Mouse (Mus musculus) liver, embryonic 14.5 days (tissue): Measurements from ENCODE around the gene Llgl2. TPM values are rescaled to one million over a fixed set of nuclear protein-coding genes. Genes with fewer than 3 reads are reported as not detected.

Experiments
- ATAC-seq: fragments of 200-750 bp; cut with Nextera tagmentation; 2 replicates; pipeline ENCODE4 v1.8.0; 2017; ENCODE audit warnings: moderate number of reproducible peaks, mild to moderate bottlenecking, moderate library complexity; ENCODE audit not compliant: insufficient read depth
- DNase-seq, 3 experiments: peaks; one replicate each; pipeline ENCODE4 v3.0.0-alpha.2; 2012 to 2013; ENCODE audit warnings: low read depth in 3 of 3, low spot score in 3 of 3
- H3K27ac ChIP-seq: fragments of 300-500 bp; sonication (generic); 2 replicates; pipeline ENCODE4 v1.5.1; 2014; ENCODE audit warnings: moderate library complexity, mild to moderate bottlenecking, control low read depth, inconsistent platforms
- H3K27me3 ChIP-seq: fragments of 300-500 bp; sonication (generic); 2 replicates; pipeline ENCODE4 v1.6.1; 2014; ENCODE audit warnings: mild to moderate bottlenecking, low read length, moderate library complexity; ENCODE audit not compliant: control insufficient read depth, insufficient read depth
- H3K36me3 ChIP-seq: fragments of 300-500 bp; sonication (generic); replicated peaks from 2 replicates; pipeline ENCODE4 v1.6.1; 2014; ENCODE audit warnings: low read depth; ENCODE audit not compliant: control insufficient read depth, insufficient read depth
- H3K4me1 ChIP-seq, 2 experiments: fragments of 200-500 bp in 1 of 2; fragments of 300-500 bp in 1 of 2; sonication (generic) in 1 of 2; replicated peaks; 2 replicates each; pipeline ENCODE4 v1.6.1; 2012 to 2014; ENCODE audit warnings: antibody characterized with exemption in 1 of 2, inconsistent platforms in 1 of 2, low read length in 1 of 2; ENCODE audit not compliant: control insufficient read depth in 2 of 2, insufficient read depth in 2 of 2
- H3K4me2 ChIP-seq: fragments of 300-500 bp; sonication (generic); 2 replicates; pipeline ENCODE4 v1.6.1; 2014; ENCODE audit warnings: low read depth, mild to moderate bottlenecking, control low read depth, moderate library complexity
- H3K4me3 ChIP-seq, 2 experiments: fragments of 200-500 bp in 1 of 2; fragments of 300-500 bp in 1 of 2; sonication (generic) in 1 of 2; 2 replicates each; pipeline ENCODE4 v1.5.1; 2012 to 2014; ENCODE audit warnings: low read depth in 2 of 2, low read length in 2 of 2, mild to moderate bottlenecking in 2 of 2, control low read depth in 1 of 2, inconsistent platforms in 1 of 2, moderate library complexity in 1 of 2; ENCODE audit not compliant: insufficient read depth in 1 of 2
- H3K9ac ChIP-seq: fragments of 300-500 bp; sonication (generic); replicated peaks from 2 replicates; pipeline ENCODE4 v1.6.1; 2014; ENCODE audit warnings: mild to moderate bottlenecking, control low read depth, moderate library complexity
- H3K9me3 ChIP-seq: fragments of 300-500 bp; sonication (generic); 2 replicates; pipeline ENCODE4 v1.6.1; 2016; ENCODE audit warnings: low read length, mixed read lengths; ENCODE audit not compliant: control insufficient read depth
- CTCF ChIP-seq: IDR thresholded peaks from 2 replicates; pipeline ENCODE4 v1.5.1; 2016; ENCODE audit warnings: antibody characterized with exemption, low read depth, control low read depth
- EP300 ChIP-seq: IDR thresholded peaks from 2 replicates; pipeline ENCODE4 v1.6.1; 2016; ENCODE audit warnings: antibody characterized with exemption, low read depth
- WGBS: fragments of 180-500 bp; shearing (Covaris S2); extraction: QIAGEN DNeasy Blood & Tissue Kit; methylation state at CpG from one replicate; pipeline ENCODE4 v1.1.7; 2014; ENCODE audit not compliant: insufficient replicate concordance; 5-methylcytosine and 5-hydroxymethylcytosine counted together
- polyA plus RNA-seq, 2 experiments: library from polyadenylated mRNA; depleted of rRNA in 1 of 2; stranded (reverse) in 1 of 2; unstranded in 1 of 2; fragments of >200 nt; fragmentation: Nextera tagmentation in 1 of 2; extraction: Ambion mirVana in 1 of 2; gene quantifications; 2 replicates each; pipeline versions ENCODE4 v1.2.1 to v1.2.3; 2012 to 2014

The Llgl2 gene
- polyA plus RNA-seq, 2 experiments = 7.5 to 10.5 TPM

DNA sequence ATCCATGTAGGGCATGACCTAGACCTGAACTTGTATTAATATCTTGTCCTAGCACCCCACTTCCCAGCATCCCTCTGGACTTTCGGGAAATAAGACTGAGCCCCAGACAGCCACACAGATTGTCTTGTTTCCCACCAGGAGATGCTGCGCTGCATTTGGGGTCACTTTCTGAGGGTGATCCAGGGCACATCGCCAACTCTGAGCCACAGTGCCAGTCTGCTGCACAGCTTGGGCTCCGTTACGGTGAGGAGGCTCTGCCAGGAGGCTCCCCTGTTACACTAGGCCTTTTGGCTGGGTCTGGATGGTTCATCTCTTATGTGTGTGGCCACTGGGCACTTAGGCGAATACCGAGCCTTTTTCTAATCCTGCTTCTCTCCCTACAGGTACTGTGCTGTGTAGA, 34.1 kb upstream of the Llgl2 start:
- peaks cover 19% of the 10 kb centered on the region for H3K36me3 ChIP-seq

DNA sequence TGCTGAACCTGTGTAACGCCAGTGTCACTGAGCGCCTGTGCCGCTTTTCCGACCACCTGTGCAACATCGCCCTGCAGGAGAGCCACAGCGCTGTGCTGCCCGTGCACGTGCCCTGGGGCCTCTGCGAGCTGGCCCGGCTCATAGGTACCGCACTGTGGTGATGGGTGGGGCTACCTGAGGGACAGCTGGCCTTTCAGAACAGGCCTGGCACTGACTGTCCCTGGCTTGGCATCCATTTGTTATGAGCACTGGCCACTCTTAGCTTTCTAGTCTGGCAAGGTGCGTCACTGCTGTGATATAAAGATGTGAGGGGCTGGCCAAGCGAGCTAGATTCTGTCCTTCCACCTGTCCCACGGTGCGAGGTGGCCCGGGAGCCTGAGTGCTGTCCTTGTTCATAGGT, 31.9 kb upstream of the Llgl2 start:
- H3K36me3 ChIP-seq = peaks cover 22% of the 10 kb centered on the region
- TF ChIP-seq CTCF (no peak), EP300 (no peak)
- no peak overlapping the region for H3K4me2 ChIP-seq
- DNase-seq = no peak
- WGBS = 93% methylated on average over 16 of the region's 16 CpGs
- no peak overlapping the region for H3K9ac ChIP-seq
- no peak overlapping the region for H3K4me3 ChIP-seq
- no peak for ATAC-seq
- no peaks in the 10 kb centered on the region for H3K4me1 ChIP-seq
- no peaks in the 10 kb centered on the region for H3K9me3 ChIP-seq
- H3K27me3 ChIP-seq = no peaks in the 10 kb centered on the region
- no peak overlapping the region for H3K27ac ChIP-seq

More for the DNA sequence above, 34.1 kb upstream of the Llgl2 start:
- Histone ChIP-seq H3K27ac (no peak overlapping the region), H3K4me2 (no peak overlapping the region), H3K27me3 (no peaks in the 10 kb centered on the region), H3K4me3 (no peak overlapping the region), H3K9ac (no peak overlapping the region), H3K4me1 (no peaks in the 10 kb centered on the region; a peak in 1 of 4 replicates), H3K9me3 (no peaks in the 10 kb centered on the region)
- ATAC-seq (no peak), DNase-seq (no peak)
- WGBS = 91% methylated on average over 7 of the region's 7 CpGs
- TF ChIP-seq CTCF (no peak), EP300 (no peak)

DNA sequence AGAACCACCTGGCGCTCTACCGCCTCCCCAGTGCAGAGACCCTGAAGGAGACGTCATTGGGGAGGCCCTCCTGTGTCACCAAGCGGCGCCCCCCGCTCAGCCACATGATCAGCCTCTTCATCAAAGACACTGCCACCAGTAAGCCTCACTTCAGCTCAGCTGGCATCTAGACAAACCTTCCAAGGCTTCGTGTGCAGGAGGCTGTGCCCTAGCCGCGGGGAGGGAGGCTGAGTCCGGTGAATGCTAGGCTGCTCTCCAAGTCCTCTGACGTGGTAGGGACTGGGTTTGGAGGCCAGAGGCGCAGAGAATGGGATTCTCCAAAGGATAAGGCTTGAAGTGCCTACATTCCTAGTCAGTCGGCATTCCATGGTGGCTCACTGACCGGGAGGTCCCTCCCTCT, 31.5 kb upstream of the Llgl2 start:
- ATAC-seq (no peak), DNase-seq (no peak)
- peaks cover 22% of the 10 kb centered on the region for H3K36me3 ChIP-seq
- H3K9ac ChIP-seq = no peak overlapping the region
- no peak overlapping the region for H3K4me3 ChIP-seq
- H3K4me2 ChIP-seq = no peak overlapping the region
- H3K9me3 ChIP-seq = no peaks in the 10 kb centered on the region
- no peaks in the 10 kb centered on the region for H3K4me1 ChIP-seq
- no peaks in the 10 kb centered on the region for H3K27me3 ChIP-seq
- TF ChIP-seq CTCF = no peak
- no peak for TF ChIP-seq EP300
- no peak overlapping the region for H3K27ac ChIP-seq
- WGBS = 90% methylated on average over 14 of the region's 14 CpGs

DNA sequence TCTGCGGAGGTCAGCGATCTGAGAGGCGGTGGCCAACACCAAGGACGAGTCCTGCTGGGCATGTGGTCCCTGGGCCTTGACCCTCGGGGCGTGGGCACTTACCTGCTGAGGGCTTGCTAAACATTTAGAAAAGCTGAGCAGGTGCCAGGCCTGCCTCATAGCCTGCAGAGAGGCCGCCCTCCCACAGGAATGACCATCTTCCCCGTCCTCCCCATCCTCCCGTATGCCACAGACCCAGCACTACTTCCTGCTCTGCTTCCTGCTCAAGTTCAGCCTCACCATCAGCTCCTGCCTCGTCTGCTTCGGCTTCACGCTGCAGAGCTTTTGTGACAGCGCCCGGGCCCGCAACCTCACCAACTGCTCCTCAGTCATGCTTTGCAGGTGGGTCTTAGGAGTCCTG, 27.0 kb upstream of the Llgl2 start:
- ATAC-seq (no peak), DNase-seq (no peak)
- Histone ChIP-seq H3K4me3 (no peak overlapping the region), H3K36me3 (peaks cover 56% of the 10 kb centered on the region), H3K27me3 (no peaks in the 10 kb centered on the region), H3K9ac (no peak overlapping the region), H3K27ac (no peak overlapping the region), H3K9me3 (no peaks in the 10 kb centered on the region), H3K4me2 (no peak overlapping the region), H3K4me1 (no peaks in the 10 kb centered on the region)
- WGBS = 70% methylated on average over 15 of the region's 15 CpGs
- TF ChIP-seq CTCF (no peak), EP300 (no peak)

DNA sequence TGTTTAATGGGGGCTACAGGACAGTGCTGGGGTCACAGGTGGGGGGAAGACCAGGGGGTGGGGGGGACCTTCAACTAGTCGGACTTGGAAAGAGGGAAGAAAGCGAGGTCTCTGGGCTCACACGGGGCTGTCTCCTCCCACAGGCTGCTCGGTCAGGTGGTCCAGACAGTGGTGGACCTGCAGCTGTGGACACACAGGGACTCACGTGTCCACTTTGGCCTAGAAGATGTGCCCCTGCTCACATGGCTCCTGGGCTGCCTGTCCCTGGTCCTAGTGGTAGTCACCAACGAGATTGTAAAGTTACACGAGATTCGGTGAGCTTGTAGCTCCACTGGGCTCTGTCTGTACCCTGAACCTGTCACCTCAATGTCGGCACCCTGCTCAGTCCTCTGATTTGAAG, 26.2 kb upstream of the Llgl2 start:
- peaks cover 58% of the 10 kb centered on the region for H3K36me3 ChIP-seq
- no peak overlapping the region for H3K4me2 ChIP-seq
- H3K4me1 ChIP-seq = no peaks in the 10 kb centered on the region
- TF ChIP-seq EP300 = no peak
- TF ChIP-seq CTCF = no peak
- H3K27ac ChIP-seq = no peak overlapping the region
- no peak for ATAC-seq
- H3K4me3 ChIP-seq = no peak overlapping the region
- no peaks in the 10 kb centered on the region for H3K9me3 ChIP-seq
- H3K9ac ChIP-seq = no peak overlapping the region
- no peaks in the 10 kb centered on the region for H3K27me3 ChIP-seq
- 85% methylated on average over 9 of the region's 9 CpGs for WGBS
- no peak for DNase-seq

DNA sequence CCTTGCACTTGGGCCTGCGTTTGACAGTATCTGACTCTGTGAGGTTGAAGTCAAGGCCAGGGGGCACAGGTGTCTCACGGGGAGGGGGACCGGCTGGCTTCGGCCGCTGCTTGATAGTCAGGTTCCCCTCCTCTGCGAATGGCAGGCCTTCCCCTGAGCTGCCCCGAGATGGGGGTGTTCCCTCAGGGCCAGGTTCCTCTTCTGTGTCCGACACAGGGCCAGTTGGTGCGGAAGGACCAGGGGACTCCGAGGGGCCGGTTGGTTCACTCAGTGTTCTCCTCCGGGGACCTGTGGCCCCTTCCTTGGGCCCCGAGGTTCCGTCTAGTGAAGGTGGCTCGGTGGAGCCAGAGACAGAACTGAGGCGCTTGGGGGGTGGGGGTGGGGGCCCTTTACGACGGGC, 22.9 kb upstream of the Llgl2 start:
- WGBS = 76% methylated on average over 18 of the region's 18 CpGs
- H3K27ac ChIP-seq = no peak overlapping the region
- no peak overlapping the region for H3K4me3 ChIP-seq
- DNase-seq (no peak), ATAC-seq (no peak)
- peaks cover 60% of the 10 kb centered on the region for H3K36me3 ChIP-seq
- H3K27me3 ChIP-seq = no peaks in the 10 kb centered on the region
- peaks cover 13 to 17% of the 10 kb centered on the region in 2 experiments for H3K4me1 ChIP-seq
- no peak overlapping the region for H3K9ac ChIP-seq
- no peak overlapping the region for H3K4me2 ChIP-seq
- no peaks in the 10 kb centered on the region for H3K9me3 ChIP-seq
- no peak for TF ChIP-seq EP300
- no peak for TF ChIP-seq CTCF
